Mouse (Mus musculus) E14TG2a.4 (cell line): ENCODE measurements around the gene Znrf4.

Experiments
- CTCF ChIP-seq: conservative IDR thresholded peaks from 2 replicates; pipeline ENCODE4 v1.5.1; 2014; ENCODE audit warnings: low read length
- POU5F1 ChIP-seq: IDR thresholded peaks from 2 replicates; pipeline ENCODE4 v1.6.1; 2014; ENCODE audit warnings: low read length, borderline replicate concordance

DNA sequence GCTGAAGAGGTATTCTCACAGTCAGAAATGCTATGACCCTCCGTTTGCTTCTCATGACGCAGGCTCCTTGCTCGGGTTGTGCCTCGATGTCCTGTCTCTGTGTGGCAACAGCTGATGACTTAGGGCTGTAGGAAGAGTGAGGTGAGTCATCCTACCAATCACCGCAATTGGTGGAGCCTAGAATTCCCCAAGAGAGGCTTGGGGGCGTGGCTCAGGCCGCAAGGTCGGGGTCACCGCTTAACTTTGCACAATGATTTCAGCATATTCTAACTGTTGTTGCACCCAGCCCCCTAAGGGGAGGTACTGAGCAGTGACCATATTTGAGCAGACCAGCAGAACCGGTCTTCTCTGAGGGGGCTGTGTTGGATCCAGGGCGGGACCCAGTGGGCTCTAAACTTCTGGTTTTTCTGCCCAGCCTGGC is 34.0 kb downstream of the Znrf4 start:
- TF ChIP-seq CTCF (no peak), POU5F1 (no peak)
